Mouse (Mus musculus) liver, embryonic 14.5 days (tissue): ENCODE data around the gene Ephb6.

Experiments used
- CTCF ChIP-seq: IDR thresholded peaks from 2 replicates; pipeline ENCODE4 v1.5.1; 2016; ENCODE audit warnings: antibody characterized with exemption, low read depth, control low read depth
- EP300 ChIP-seq: IDR thresholded peaks from 2 replicates; pipeline ENCODE4 v1.6.1; 2016; ENCODE audit warnings: antibody characterized with exemption, low read depth

DNA sequence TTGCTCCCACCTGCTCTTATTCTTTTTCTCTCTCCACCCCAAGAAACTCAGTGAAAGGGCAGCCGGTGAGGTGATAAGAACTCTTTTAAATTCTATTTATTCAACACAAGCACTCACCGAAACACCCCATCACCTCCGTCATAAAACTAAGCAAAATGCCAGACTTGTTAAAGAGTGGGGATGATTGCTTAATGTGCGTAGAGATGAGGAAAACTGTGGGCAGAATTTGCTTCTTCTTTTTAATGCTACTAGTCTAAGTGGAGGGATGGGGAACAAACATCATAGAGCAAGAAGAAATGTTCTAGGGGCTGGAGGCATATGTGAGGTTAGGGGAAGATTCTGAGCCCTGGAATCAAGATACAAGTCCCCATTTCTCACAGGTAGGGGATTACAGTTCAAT, 37.5 kb downstream of the Ephb6 start:
- TF ChIP-seq CTCF = no peak
- TF ChIP-seq EP300 = no peak
